Mouse (Mus musculus) stomach, postnatal 0 days (tissue): ENCODE measurements around the gene 1110017D15Rik. TPM values are rescaled to one million over a fixed set of nuclear protein-coding genes. Genes with fewer than 3 reads are reported as not detected.
A peak's percentile ranks its signal among the peaks of the same experiment; 100 is the strongest.

ENCODE experiments used
- ATAC-seq: fragments of 200-750 bp; cut with Nextera tagmentation; 2 replicates; pipeline ENCODE4 v1.8.0; 2017; ENCODE audit not compliant: low FRiP score, low TSS enrichment
- DNase-seq: peaks from one replicate; pipeline ENCODE4 v3.0.0-alpha.2; 2016; ENCODE audit warnings: low spot score
- H3K27ac ChIP-seq: fragments of 300-500 bp; sonication (generic); replicated peaks from 2 replicates; pipeline ENCODE4 v1.5.1; 2014; ENCODE audit warnings: mild to moderate bottlenecking, control low read depth
- H3K27me3 ChIP-seq: fragments of 300-500 bp; sonication (generic); 2 replicates; pipeline ENCODE4 v1.6.1; 2014; ENCODE audit warnings: low read length; ENCODE audit not compliant: control insufficient read depth, insufficient read depth
- H3K36me3 ChIP-seq: fragments of 300-500 bp; sonication (generic); 2 replicates; pipeline ENCODE4 v1.6.1; 2014; ENCODE audit warnings: low read length, mixed read lengths; ENCODE audit not compliant: control insufficient read depth, insufficient read depth
- H3K4me1 ChIP-seq: fragments of 300-500 bp; sonication (generic); replicated peaks from 2 replicates; pipeline ENCODE4 v1.6.1; 2014; ENCODE audit warnings: antibody characterized with exemption; ENCODE audit not compliant: control insufficient read depth, insufficient read depth
- H3K4me2 ChIP-seq: fragments of 300-500 bp; sonication (generic); replicated peaks from 2 replicates; pipeline ENCODE4 v1.6.1; 2014; ENCODE audit warnings: low read depth, mild to moderate bottlenecking, control low read depth, moderate library complexity
- H3K4me3 ChIP-seq: fragments of 300-500 bp; sonication (generic); 2 replicates; pipeline ENCODE4 v1.5.1; 2014; ENCODE audit warnings: low read depth, low read length, control low read depth
- H3K9ac ChIP-seq: fragments of 300-500 bp; sonication (generic); 2 replicates; pipeline ENCODE4 v1.6.1; 2014; ENCODE audit warnings: mild to moderate bottlenecking, low read length, control low read depth, mixed read lengths
- H3K9me3 ChIP-seq: fragments of 300-500 bp; sonication (generic); 2 replicates; pipeline ENCODE4 v1.6.1; 2016; ENCODE audit warnings: low read length; ENCODE audit not compliant: control insufficient read depth
- CTCF ChIP-seq: IDR thresholded peaks from 2 replicates; pipeline ENCODE4 v1.5.1; 2016; ENCODE audit warnings: antibody characterized with exemption, low read depth, mild to moderate bottlenecking, moderate library complexity
- EP300 ChIP-seq: optimal IDR thresholded peaks from 2 replicates; pipeline ENCODE3; 2016; ENCODE audit warnings: antibody characterized with exemption
- WGBS: fragments of 180-500 bp; shearing (Covaris S2); extraction: QIAGEN DNeasy Blood & Tissue Kit; methylation state at CpG from one replicate; pipeline ENCODE4 v1.1.7; 2014; 5-methylcytosine and 5-hydroxymethylcytosine counted together
- polyA plus RNA-seq: library from polyadenylated mRNA; unstranded; fragments of >200 nt; fragmentation: Nextera tagmentation; extraction: Ambion mirVana; gene quantifications from 2 replicates; pipeline ENCODE4 v1.2.1, GENCODE M21; 2015

The 1110017D15Rik gene
- polyA plus RNA-seq, 1 experiment from 2014 or later, result 0.53 TPM

DNA sequence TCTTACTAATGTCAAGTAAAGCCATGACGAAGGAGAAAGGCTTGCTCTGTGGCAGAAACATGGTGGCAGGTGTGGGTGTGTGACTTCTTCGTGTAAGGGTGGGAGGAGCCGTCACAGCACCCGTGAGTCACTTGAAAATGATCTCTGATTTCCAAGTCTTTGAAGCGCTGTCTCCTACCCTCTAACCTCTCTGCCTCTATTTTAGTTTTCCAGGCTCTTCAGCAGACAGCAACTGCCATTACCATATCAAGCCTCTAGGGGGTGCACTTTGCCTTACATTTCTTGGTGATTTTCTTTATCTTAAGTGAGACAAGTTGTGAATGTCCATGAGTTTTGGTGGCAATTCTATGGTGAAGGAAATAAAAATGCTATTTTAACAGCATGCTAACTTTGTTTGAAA, 5.7 kb upstream of the 1110017D15Rik start:
- Histone ChIP-seq H3K9me3 (no peaks in the 10 kb centered on the region), H3K4me3 (no peak overlapping the region), H3K27me3 (no peaks in the 10 kb centered on the region), H3K9ac (no peak overlapping the region), H3K4me1 (no peaks in the 10 kb centered on the region), H3K36me3 (no peaks in the 10 kb centered on the region; the same call in 1 of the 2 replicates), H3K4me2 (no peak overlapping the region), H3K27ac (no peak overlapping the region)
- WGBS, result 49% methylated on average over 5 of the region's 5 CpGs
- TF ChIP-seq EP300 (no peak), CTCF (peak; percentile 82)
- DNase-seq (no peak), ATAC-seq (no peak)

DNA sequence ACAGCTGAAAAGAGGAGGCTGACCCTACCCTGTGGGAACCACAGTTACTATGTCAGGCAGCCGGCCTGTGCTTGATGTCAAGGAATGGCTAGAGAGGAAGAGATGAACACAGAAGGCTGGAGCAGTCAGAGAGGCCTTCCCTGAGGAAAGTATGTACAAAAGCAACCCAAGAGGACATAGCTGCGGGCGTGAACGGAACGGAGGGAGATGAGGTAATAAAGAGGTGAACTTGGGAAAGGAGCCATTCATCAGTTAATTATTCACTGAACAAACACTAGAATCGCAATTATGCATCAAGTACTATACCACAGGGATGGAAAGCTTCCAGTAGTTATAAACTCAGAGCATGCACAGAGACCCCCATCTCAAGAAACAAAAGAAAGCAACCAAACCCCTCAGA, 5.0 kb upstream of the 1110017D15Rik start:
- Histone ChIP-seq H3K9me3 (no peaks in the 10 kb centered on the region), H3K4me1 (no peaks in the 10 kb centered on the region), H3K36me3 (no peaks in the 10 kb centered on the region; the same call in 1 of the 2 replicates), H3K27ac (no peak overlapping the region), H3K4me2 (no peak overlapping the region), H3K4me3 (no peak overlapping the region), H3K27me3 (no peaks in the 10 kb centered on the region), H3K9ac (no peak overlapping the region)
- WGBS, result 72% methylated on average over 6 of the region's 6 CpGs
- TF ChIP-seq CTCF, result no peak
- TF ChIP-seq EP300, result no peak
- ATAC-seq, result no peak
- no peak for DNase-seq

DNA sequence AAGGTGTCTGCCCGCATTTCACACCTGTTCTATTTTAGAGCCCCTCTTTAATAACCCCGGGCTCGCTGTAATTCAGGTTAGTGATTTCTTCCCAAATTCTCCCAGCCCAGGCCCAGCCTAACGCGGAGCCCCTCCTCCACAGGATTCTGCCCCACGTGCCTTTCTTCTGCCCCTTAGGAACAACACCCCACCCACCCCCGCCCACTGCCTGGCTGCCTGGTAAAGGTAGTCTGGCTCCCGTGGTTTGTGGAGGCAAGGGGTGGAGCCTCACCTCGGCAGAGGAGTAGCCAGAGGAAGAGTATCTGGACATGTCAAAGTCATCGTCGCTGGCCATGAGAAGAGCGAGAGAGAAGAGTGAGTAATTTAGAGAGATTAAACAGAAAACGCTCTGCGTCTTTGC, 3.5 kb upstream of the 1110017D15Rik start:
- Histone ChIP-seq H3K9ac (no peak overlapping the region), H3K4me2 (no peak overlapping the region), H3K27me3 (no peaks in the 10 kb centered on the region), H3K36me3 (no peaks in the 10 kb centered on the region; the same call in 1 of the 2 replicates), H3K4me3 (no peak overlapping the region), H3K27ac (no peak overlapping the region), H3K4me1 (no peaks in the 10 kb centered on the region), H3K9me3 (no peaks in the 10 kb centered on the region)
- ATAC-seq, result no peak
- TF ChIP-seq EP300, result no peak
- TF ChIP-seq CTCF, result no peak
- no peak for DNase-seq
- WGBS, result 43% methylated on average over 14 of the region's 14 CpGs

DNA sequence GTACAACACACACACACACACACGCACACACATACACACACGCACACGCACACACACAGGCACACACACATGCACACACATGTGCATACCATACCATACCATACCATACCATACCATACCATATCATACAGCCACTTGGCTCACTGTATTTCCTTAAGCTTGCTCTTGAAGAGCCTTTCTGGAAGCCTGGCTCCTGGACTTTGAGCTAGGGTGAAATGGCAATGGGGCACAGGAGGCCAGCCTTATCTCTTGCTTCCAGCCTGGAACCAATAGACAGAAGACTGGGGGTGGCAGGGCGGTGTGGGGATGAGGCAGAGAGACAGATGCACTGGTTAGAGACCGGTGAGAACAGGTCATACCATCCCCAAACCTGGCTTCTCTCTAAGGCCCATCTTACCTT, 2.1 kb upstream of the 1110017D15Rik start:
- no peak for ATAC-seq
- no peaks in the 10 kb centered on the region; the same call in 1 of the 2 replicates for H3K36me3 ChIP-seq
- no peaks in the 10 kb centered on the region for H3K4me1 ChIP-seq
- H3K27ac ChIP-seq, result no peak overlapping the region
- DNase-seq, result no peak
- H3K9me3 ChIP-seq, result no peaks in the 10 kb centered on the region
- no peak for TF ChIP-seq CTCF
- no peak for TF ChIP-seq EP300
- WGBS, result 93% methylated on average over 5 of the region's 5 CpGs
- H3K4me2 ChIP-seq, result no peak overlapping the region
- H3K9ac ChIP-seq, result no peak overlapping the region
- no peak overlapping the region for H3K4me3 ChIP-seq
- H3K27me3 ChIP-seq, result no peaks in the 10 kb centered on the region

DNA sequence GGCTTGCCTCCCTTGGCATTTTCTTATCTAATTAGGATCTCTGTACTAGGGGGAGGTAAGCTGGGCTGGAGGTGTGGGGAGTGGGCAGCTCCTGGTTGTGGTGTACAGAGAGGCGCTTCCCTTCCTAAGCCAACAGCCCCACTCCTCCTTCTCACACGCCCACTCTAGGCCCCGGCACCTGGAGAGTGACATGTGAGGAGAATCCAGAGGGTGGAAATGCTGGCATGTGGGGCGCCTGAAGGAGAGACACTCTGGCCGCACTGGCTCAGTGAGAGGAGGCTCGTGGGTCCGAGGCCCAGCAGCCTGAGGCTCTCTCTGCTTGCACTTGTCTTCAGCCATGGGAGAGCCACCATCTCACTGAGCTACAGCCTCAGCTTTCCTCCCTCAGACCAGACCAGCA, 1.2 kb upstream of the 1110017D15Rik start:
- WGBS, result 89% methylated on average over 7 of the region's 7 CpGs
- Histone ChIP-seq H3K27me3 (no peaks in the 10 kb centered on the region), H3K4me2 (no peak overlapping the region)

DNA sequence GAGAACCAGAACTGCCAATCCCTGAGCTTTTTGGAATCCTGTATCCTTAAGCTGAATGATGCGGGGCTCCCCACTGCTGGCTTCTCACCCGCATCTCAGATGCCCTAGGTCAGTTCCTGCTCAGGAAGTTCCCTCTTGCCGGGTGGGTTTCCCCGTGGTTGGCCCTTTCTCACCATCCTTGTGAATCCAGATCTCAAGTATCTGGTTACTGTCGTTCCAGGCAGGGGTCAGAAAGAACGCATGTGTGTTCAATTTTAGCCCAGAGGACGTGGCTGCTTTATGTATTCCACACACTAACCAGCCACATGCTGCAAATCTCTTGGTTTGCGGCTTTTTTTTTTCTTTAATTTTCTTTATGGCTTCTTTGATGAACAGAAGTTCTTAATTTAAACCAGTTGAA, 3.4 kb downstream of the 1110017D15Rik start:
- Histone ChIP-seq H3K9ac (no peak overlapping the region), H3K4me3 (no peak overlapping the region), H3K36me3 (no peaks in the 10 kb centered on the region), H3K27ac (no peak overlapping the region), H3K4me2 (no peak overlapping the region), H3K9me3 (no peaks in the 10 kb centered on the region), H3K27me3 (no peaks in the 10 kb centered on the region), H3K4me1 (no peaks in the 10 kb centered on the region)
- no peak for ATAC-seq
- 22% methylated on average over 8 of the region's 8 CpGs for WGBS
- no peak for DNase-seq
- TF ChIP-seq CTCF (no peak), EP300 (no peak)

More for the DNA sequence above, 1.2 kb upstream of the 1110017D15Rik start:
- Histone ChIP-seq H3K9ac (no peak overlapping the region), H3K27ac (no peak overlapping the region), H3K4me3 (no peak overlapping the region), H3K36me3 (no peaks in the 10 kb centered on the region; the same call in 1 of the 2 replicates), H3K4me1 (no peaks in the 10 kb centered on the region), H3K9me3 (no peaks in the 10 kb centered on the region)
- ATAC-seq, result no peak
- DNase-seq, result no peak
- TF ChIP-seq EP300, result no peak
- TF ChIP-seq CTCF, result no peak
